Mouse (Mus musculus): Measurements from ENCODE around the gene 4921536K21Rik. TPM values are rescaled to one million over a fixed set of nuclear protein-coding genes. Genes with fewer than 3 reads are reported as not detected.
A peak's percentile ranks its signal among the peaks of the same experiment; 100 is the strongest.

The 4921536K21Rik gene
- polyA plus RNA-seq, 1 experiment = 1.1 TPM

DNA sequence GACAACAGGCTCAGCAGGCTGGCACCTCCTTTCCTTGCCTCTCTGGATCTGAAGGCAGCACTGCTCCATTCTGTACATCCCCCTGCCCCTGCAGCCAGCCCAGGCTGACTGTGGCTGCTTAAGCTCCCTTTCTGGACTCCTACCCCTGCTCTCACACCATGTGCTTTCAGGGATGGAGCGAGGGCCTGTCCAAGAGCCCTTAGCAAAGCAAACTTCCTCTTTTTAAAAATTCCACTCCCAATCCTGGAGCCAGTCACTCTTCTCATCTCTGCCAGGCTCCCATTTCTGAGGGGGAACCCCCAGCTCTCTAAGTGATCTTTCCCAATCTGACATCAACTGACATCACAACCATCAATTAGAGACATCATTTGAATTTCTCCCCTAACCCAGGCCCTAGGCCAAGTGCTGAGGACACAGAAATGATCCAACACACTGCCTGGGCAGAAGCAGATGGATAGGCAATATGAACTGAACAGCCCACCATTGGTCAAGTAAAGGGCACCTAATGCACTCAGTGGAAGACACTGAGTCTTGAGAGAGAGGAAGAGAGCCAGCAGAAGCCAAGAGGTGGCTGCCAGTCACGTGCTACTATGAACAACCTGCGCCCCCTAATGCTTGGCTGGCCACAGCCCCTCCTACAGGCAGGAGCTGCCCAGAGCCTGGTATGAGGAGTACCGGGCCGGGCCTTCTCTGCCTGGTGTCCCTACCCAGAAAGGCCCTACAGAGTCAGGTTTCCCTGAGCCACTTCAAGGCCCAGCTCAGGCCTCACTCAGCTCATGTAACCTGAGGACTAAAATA, 15.8 kb upstream of the 4921536K21Rik start:
- Histone ChIP-seq H3K36me3 (ENCODE audit: control insufficient read depth, insufficient read depth, low read length) (no peaks in the 10 kb centered on the region), H3K4me1 (ENCODE audit: control insufficient read depth, insufficient read depth, low read length) (peaks cover 8% of the 10 kb centered on the region; the same call in 1 of the 2 replicates), H3K27ac (ENCODE audit: insufficient read depth, low read depth, low read length) (no peak overlapping the region), H3K27me3 (replicated peaks; ENCODE audit: control insufficient read depth, insufficient read depth, low read length) (no peaks in the 10 kb centered on the region), H3K4me3 (ENCODE audit: insufficient read depth, low read depth, low read length) (no peak overlapping the region; the same call in 1 of the 2 replicates)
- DNase-seq = peak; percentile 39
- TF ChIP-seq CTCF (conservative IDR thresholded peaks at IDR 0.05; ENCODE audit: insufficient read depth, insufficient read length, low read depth, low read length) = no peak
- TF ChIP-seq POLR2A (IDR thresholded peaks at IDR 0.05; ENCODE audit: low read depth, low read length) = no peak
- 45% methylated on average over 5 of the region's 5 CpGs for WGBS

DNA sequence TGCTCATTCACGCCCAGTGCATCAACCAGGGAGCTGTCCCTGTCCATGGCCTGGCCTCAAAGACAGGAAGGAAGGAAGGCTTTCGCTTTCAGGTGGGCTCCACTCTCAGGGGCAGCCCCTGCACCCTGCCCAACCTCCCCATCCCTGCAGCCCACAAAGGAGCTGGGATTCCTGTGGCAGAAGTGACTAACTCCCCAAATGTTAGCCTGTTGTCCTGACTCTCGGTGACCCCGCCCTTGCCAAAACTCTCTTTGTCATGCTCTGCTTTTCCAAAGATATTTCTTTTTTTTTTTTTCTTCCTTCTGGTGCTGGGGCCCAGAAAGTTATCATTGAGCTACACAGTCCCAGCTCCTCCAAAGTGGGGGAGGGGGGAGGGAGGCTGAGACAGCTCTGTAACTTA, 14.3 kb upstream of the 4921536K21Rik start:
- H3K36me3 ChIP-seq (ENCODE audit: control insufficient read depth, insufficient read depth, low read length) = no peaks in the 10 kb centered on the region
- WGBS = 90% methylated on average over 4 of the region's 4 CpGs
- no peak for DNase-seq
- TF ChIP-seq POLR2A (IDR thresholded peaks at IDR 0.05; ENCODE audit: low read depth, low read length) (no peak), CTCF (conservative IDR thresholded peaks at IDR 0.05; ENCODE audit: insufficient read depth, insufficient read length, low read depth, low read length) (no peak)
- H3K4me1 ChIP-seq (ENCODE audit: control insufficient read depth, insufficient read depth, low read length) = peaks cover 8% of the 10 kb centered on the region; the same call in 1 of the 2 replicates
- no peaks in the 10 kb centered on the region for H3K27me3 ChIP-seq (replicated peaks; ENCODE audit: control insufficient read depth, insufficient read depth, low read length)
- no peak overlapping the region for H3K27ac ChIP-seq (ENCODE audit: insufficient read depth, low read depth, low read length)
- H3K4me3 ChIP-seq (ENCODE audit: insufficient read depth, low read depth, low read length) = no peak overlapping the region

DNA sequence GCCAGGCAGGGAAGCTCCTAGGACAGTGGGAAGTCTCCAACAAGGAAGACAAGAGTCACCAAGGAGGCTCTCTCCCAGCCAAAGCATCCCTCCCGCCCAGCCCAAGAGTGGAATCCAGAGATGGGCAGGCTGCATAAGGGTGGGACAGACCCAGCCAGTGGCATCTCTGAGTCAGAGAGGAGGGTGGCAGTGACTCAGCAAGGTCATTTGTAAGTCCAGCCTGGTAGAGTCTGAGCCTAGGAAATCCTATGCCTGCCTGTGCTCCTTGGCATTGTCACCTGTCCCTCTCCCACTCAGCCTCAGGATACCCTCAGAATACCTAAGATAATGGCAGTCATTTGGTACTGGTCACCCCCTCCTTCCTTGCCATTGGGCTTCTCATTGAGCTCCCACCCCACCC, 10.5 kb upstream of the 4921536K21Rik start:
- Histone ChIP-seq H3K4me1 (ENCODE audit: control insufficient read depth, insufficient read depth, low read length) (peaks cover 6% of the 10 kb centered on the region; the same call in 1 of the 2 replicates), H3K27ac (ENCODE audit: insufficient read depth, low read depth, low read length) (no peak overlapping the region), H3K4me3 (ENCODE audit: insufficient read depth, low read depth, low read length) (no peak overlapping the region), H3K27me3 (replicated peaks; ENCODE audit: control insufficient read depth, insufficient read depth, low read length) (no peaks in the 10 kb centered on the region), H3K36me3 (ENCODE audit: control insufficient read depth, insufficient read depth, low read length) (no peaks in the 10 kb centered on the region)
- WGBS = 100% methylated on average over 1 of the region's 1 CpGs
- DNase-seq = no peak
- TF ChIP-seq POLR2A (IDR thresholded peaks at IDR 0.05; ENCODE audit: low read depth, low read length) = no peak
- no peak for TF ChIP-seq CTCF (conservative IDR thresholded peaks at IDR 0.05; ENCODE audit: insufficient read depth, insufficient read length, low read depth, low read length)

DNA sequence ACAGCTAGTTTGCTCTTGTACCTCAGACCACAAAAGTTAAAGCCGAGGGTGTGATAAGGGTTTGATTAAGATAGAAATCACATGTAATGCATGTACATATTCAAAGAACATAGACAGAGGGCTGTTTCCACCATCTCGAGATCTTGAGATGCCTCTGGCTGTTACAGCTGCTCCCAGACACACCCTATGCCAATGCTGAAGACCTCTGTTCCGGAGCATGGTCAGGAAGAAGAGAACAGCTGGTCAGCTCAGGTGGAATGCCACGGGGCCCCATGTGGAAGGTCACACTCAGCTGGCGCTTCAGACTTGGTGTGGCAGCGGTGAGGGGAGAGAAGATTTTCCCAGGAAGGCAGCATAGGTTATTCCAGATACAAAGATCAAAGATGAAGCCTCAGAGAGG, 9.8 kb upstream of the 4921536K21Rik start:
- DNase-seq = no peak
- TF ChIP-seq POLR2A (IDR thresholded peaks at IDR 0.05; ENCODE audit: low read depth, low read length) (no peak), CTCF (conservative IDR thresholded peaks at IDR 0.05; ENCODE audit: insufficient read depth, insufficient read length, low read depth, low read length) (no peak)
- Histone ChIP-seq H3K27ac (ENCODE audit: insufficient read depth, low read depth, low read length) (no peak overlapping the region), H3K27me3 (replicated peaks; ENCODE audit: control insufficient read depth, insufficient read depth, low read length) (no peaks in the 10 kb centered on the region), H3K36me3 (ENCODE audit: control insufficient read depth, insufficient read depth, low read length) (no peaks in the 10 kb centered on the region), H3K4me3 (ENCODE audit: insufficient read depth, low read depth, low read length) (no peak overlapping the region), H3K4me1 (ENCODE audit: control insufficient read depth, insufficient read depth, low read length) (peaks cover 6% of the 10 kb centered on the region; the same call in 1 of the 2 replicates)
- 69% methylated on average over 6 of the region's 6 CpGs for WGBS

DNA sequence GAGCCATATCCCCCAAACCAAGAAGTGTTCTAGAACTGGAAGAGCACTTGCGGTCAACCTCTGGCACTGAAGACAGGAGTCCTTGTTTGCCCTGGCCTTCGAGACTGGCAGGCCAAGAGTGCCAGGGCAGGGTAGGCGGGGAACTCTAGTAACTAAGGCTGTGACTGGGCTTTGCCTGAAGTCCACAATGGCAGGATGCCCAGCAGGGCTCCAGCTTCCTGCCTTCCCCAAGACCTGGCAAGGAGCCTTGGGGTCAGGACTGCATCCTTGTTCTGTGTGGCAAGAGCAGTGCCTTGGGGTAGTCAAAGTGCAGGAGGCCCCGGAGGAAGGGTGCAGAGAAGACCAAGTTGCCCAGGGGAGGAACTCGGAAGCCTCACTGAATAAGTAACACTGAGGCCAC, 8.1 kb upstream of the 4921536K21Rik start:
- Histone ChIP-seq H3K4me1 (ENCODE audit: control insufficient read depth, insufficient read depth, low read length) (peaks cover 6% of the 10 kb centered on the region; the same call in 1 of the 2 replicates), H3K27me3 (replicated peaks; ENCODE audit: control insufficient read depth, insufficient read depth, low read length) (no peaks in the 10 kb centered on the region), H3K4me3 (ENCODE audit: insufficient read depth, low read depth, low read length) (no peak overlapping the region), H3K27ac (ENCODE audit: insufficient read depth, low read depth, low read length) (peak overlapping the region; percentile 54; the same call in 1 of the 2 replicates), H3K36me3 (ENCODE audit: control insufficient read depth, insufficient read depth, low read length) (no peaks in the 10 kb centered on the region)
- peak; percentile 98 for DNase-seq
- no peak for TF ChIP-seq CTCF (conservative IDR thresholded peaks at IDR 0.05; ENCODE audit: insufficient read depth, insufficient read length, low read depth, low read length)
- 18% methylated on average over 5 of the region's 5 CpGs for whole genome bisulfite sequencing

DNA sequence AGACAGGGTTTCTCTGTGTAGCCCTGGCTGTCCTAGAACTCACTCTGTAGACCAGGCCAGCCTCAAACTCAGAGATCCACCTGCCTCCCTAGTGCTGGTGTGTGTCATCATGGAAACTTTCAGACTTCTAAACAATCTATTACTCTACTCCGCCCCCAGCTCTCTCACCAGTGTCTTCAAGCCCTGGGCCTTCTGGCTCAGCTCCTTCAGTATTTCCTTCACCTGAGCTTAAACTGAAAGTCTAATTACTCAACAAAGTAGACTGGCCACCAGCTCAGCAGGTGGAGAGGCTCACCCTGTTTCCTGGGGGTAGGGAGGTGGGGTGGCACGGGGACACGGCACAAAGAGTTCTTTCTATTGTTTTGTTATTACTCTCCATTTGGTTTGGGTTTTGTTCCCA, 7.6 kb upstream of the 4921536K21Rik start:
- Histone ChIP-seq H3K4me3 (ENCODE audit: insufficient read depth, low read depth, low read length) (no peak overlapping the region), H3K4me1 (ENCODE audit: control insufficient read depth, insufficient read depth, low read length) (peaks cover 6% of the 10 kb centered on the region; the same call in 1 of the 2 replicates), H3K27ac (ENCODE audit: insufficient read depth, low read depth, low read length) (no peak overlapping the region), H3K27me3 (replicated peaks; ENCODE audit: control insufficient read depth, insufficient read depth, low read length) (no peaks in the 10 kb centered on the region), H3K36me3 (ENCODE audit: control insufficient read depth, insufficient read depth, low read length) (no peaks in the 10 kb centered on the region)
- TF ChIP-seq CTCF (conservative IDR thresholded peaks at IDR 0.05; ENCODE audit: insufficient read depth, insufficient read length, low read depth, low read length) (no peak), POLR2A (IDR thresholded peaks at IDR 0.05; ENCODE audit: low read depth, low read length) (no peak)
- WGBS = 82% methylated on average over 3 of the region's 3 CpGs
- DNase-seq = no peak

DNA sequence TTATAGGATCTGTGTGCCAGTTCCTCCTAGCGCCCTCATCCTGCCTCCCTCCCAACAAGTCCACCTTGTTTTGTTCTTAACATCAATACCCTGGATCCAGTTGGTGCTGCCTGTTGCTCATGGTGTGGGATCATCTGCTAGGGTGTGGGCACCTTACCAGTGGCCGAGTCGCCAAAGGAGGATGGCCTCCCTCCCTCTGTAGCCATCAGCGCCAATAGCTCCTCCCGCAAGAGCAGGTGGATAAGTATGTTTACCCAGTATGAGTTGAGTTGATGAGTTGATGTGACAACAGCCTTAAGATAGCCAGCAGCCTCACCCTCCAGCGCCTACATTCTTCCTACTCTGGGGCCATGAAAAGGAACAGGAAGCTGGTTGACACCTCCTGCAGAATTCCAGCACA, 5.4 kb upstream of the 4921536K21Rik start:
- Histone ChIP-seq H3K27me3 (replicated peaks; ENCODE audit: control insufficient read depth, insufficient read depth, low read length) (no peaks in the 10 kb centered on the region), H3K4me3 (ENCODE audit: insufficient read depth, low read depth, low read length) (no peak overlapping the region), H3K4me1 (ENCODE audit: control insufficient read depth, insufficient read depth, low read length) (peaks cover 6% of the 10 kb centered on the region; the same call in 1 of the 2 replicates), H3K36me3 (ENCODE audit: control insufficient read depth, insufficient read depth, low read length) (no peaks in the 10 kb centered on the region), H3K27ac (ENCODE audit: insufficient read depth, low read depth, low read length) (no peak overlapping the region)
- 80% methylated on average over 6 of the region's 6 CpGs for WGBS
- no peak for DNase-seq
- TF ChIP-seq POLR2A (IDR thresholded peaks at IDR 0.05; ENCODE audit: low read depth, low read length) (no peak), CTCF (conservative IDR thresholded peaks at IDR 0.05; ENCODE audit: insufficient read depth, insufficient read length, low read depth, low read length) (no peak)
